Mouse (Mus musculus): ENCODE measurements at regions not wholly inside any gene's neighbourhood (a gene's known extent, or its start where the extent isn't known, plus 50 kb on each side); places are given as distances from the start of the nearest gene placed in this dataset.

DNA sequence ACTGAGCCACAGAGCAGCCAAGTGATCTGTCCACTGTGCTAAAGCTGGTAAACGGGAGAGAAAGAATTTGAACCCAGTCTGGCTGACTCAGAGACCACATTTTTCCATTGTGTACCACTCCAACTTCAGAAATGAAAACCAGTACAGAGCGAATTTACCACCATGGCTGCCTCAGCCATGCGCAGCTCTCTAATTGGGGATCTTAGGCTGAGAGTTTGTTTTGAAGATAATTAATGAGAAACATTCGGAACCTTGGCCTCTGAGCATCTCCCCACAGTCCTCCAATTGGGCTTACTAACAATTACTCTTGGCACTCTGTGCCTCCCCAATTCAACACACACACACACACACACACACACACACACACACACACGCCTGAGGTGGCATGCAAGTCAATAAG is 128.3 kb downstream of the Mtx3 start:
- TF ChIP-seq CTCF (IDR thresholded peaks at IDR 0.05; ENCODE audit: control insufficient read depth, insufficient read depth, low read length) (no peak), POLR2A (IDR thresholded peaks at IDR 0.05; ENCODE audit: borderline replicate concordance, control insufficient read depth, low read depth, low read length) (no peak)

Measured in bone marrow, adult 2 months (tissue).